In genomic region chr11:61388012-61388411, GRCm38 (mm10) we compare ENCODE assay signal across 10 mouse cellular contexts. TPM values are rescaled to one million over a fixed set of nuclear protein-coding genes. Genes with fewer than 3 reads are reported as not detected.
A peak's percentile ranks its signal among the peaks of the same experiment; 100 is the strongest.
DNase-seq lines count a peak whose midpoint lies in the region; ATAC-seq and TF ChIP-seq lines count a peak whose summit lies in the region.
"Had no signal": no experiment of that assay in that cellular context is flagged by ENCODE, and none has a peak within 500 bp of the region (broad histone marks: within the 10 kb centered on the region; RNA-seq: fewer than 3 reads in every experiment).

No protein-coding gene starts in this region.

- no peaks in the 10 kb centered on the region for H3K9me3 ChIP-seq in midbrain, embryonic 11.5 days (ENCODE audit: control insufficient read depth, low read length)
- H3K9me3 ChIP-seq in midbrain, embryonic 16.5 days (replicated peaks; ENCODE audit: control insufficient read depth, low read length, poor library complexity, severe bottlenecking), result no peaks in the 10 kb centered on the region

- WGBS in midbrain, embryonic 11.5 days, result 67% methylated on average over 6 of the region's 6 CpGs
- WGBS in midbrain, embryonic 16.5 days, result 66% methylated on average over 6 of the region's 6 CpGs

- no peak for ATAC-seq in midbrain, embryonic 11.5 days (ENCODE audit: low FRiP score)
- ATAC-seq in midbrain, embryonic 16.5 days, result no peak

- no peak overlapping the region for H3K9ac ChIP-seq in midbrain, embryonic 11.5 days (ENCODE audit: low read length)
- H3K9ac ChIP-seq in midbrain, embryonic 16.5 days (ENCODE audit: low read depth, low read length), result no peak overlapping the region

- no peak overlapping the region for H3K27ac ChIP-seq in gastrocnemius, adult 2 months
- H3K27ac ChIP-seq in midbrain, embryonic 11.5 days (ENCODE audit: low read depth, low read length), result no peak overlapping the region
- H3K27ac ChIP-seq in midbrain, embryonic 16.5 days (ENCODE audit: low read length), result no peak overlapping the region

- H3K4me1 ChIP-seq in midbrain, embryonic 11.5 days (ENCODE audit: control insufficient read depth, insufficient read depth, low read length), result no peaks in the 10 kb centered on the region
- no peaks in the 10 kb centered on the region for H3K4me1 ChIP-seq in midbrain, embryonic 16.5 days (ENCODE audit: control insufficient read depth, insufficient read depth, low read length)

- intact Hi-C loops in gastrocnemius, adult 2 months (cut with DNase I), result loop anchor here (2.0 kb wide), 1 partner anchor 195 kb away; no protein-coding TSS in a partner anchor

- TF ChIP-seq CTCF in gastrocnemius, adult 2 months (IDR thresholded peaks at IDR 0.05), result peak; percentile 58

- no peak overlapping the region for H3K4me3 ChIP-seq in gastrocnemius, adult 2 months
- no peak overlapping the region for H3K4me3 ChIP-seq in midbrain, embryonic 11.5 days (ENCODE audit: low read depth, low read length)
- H3K4me3 ChIP-seq in midbrain, embryonic 16.5 days (ENCODE audit: low read depth, low read length), result no peak overlapping the region

- peak; percentile 51 for DNase-seq in gastrocnemius, adult 2 months
- no peak for DNase-seq in gastrocnemius, adult 8-10 months (ENCODE audit: low spot score in 2 of 2)
- DNase-seq in midbrain, embryonic 11.5 days (ENCODE audit: low spot score, missing footprints), result peak; percentile 92
- DNase-seq in R1 (ENCODE audit: low read depth, low spot score), result peak; percentile 71
- DNase-seq in kidney, postnatal 36 days, result peak; percentile 49 to 83
- DNase-seq in thymus, postnatal 25 days, result peak; percentile 30
- DNase-seq in layer of hippocampus, adult 9-10 months (ENCODE audit: low spot score), result no peak

- no peak overlapping the region for H3K4me2 ChIP-seq in midbrain, embryonic 11.5 days
- no peak overlapping the region for H3K4me2 ChIP-seq in midbrain, embryonic 16.5 days (ENCODE audit: low read length)

- H3K27me3 ChIP-seq in midbrain, embryonic 11.5 days (ENCODE audit: control insufficient read depth, insufficient read depth, low read length), result no peaks in the 10 kb centered on the region
- no peaks in the 10 kb centered on the region for H3K27me3 ChIP-seq in midbrain, embryonic 16.5 days (ENCODE audit: control insufficient read depth, insufficient read depth, low read depth, low read length)

- H3K36me3 ChIP-seq in midbrain, embryonic 11.5 days (ENCODE audit: control insufficient read depth, insufficient read depth, low read length), result no peaks in the 10 kb centered on the region
- H3K36me3 ChIP-seq in midbrain, embryonic 16.5 days (ENCODE audit: control insufficient read depth, insufficient read depth, low read length), result no peaks in the 10 kb centered on the region

RNA-seq across cellular contexts. Expression of gene Slc47a1, which starts 9.9 kb away (rescaled TPM):
- total RNA-seq in gastrocnemius, adult 2 months (2021), result 10 to 100 TPM; 13.4 to 24.4 TPM
- total RNA-seq in gastrocnemius, adult 8-10 months (2022), result 10 to 100 TPM; 13.9 to 19.3 (median 16.7) TPM
- polyA plus RNA-seq in midbrain, embryonic 11.5 days (2014; fragmentation: Nextera tagmentation; extraction: Ambion mirVana), result 0.16 TPM in 1 of 2 replicates, not detected in the other
- polyA plus RNA-seq in midbrain, embryonic 16.5 days (2015; fragmentation: Nextera tagmentation; extraction: Ambion mirVana), result 0.21 and 0.46 TPM in 2 replicates
- total RNA-seq: neutrophil, adult 5-6 weeks had no signal

RNA-seq across cellular contexts. Expression of gene Slc47a2, which starts 45.4 kb away (rescaled TPM):
- total RNA-seq in gastrocnemius, adult 2 months (2021), result not detected
- not detected for total RNA-seq in gastrocnemius, adult 8-10 months (2022)
- not detected in 2 replicates for polyA plus RNA-seq in midbrain, embryonic 11.5 days (2014; fragmentation: Nextera tagmentation; extraction: Ambion mirVana)
- polyA plus RNA-seq in midbrain, embryonic 16.5 days (2015; fragmentation: Nextera tagmentation; extraction: Ambion mirVana), result 0.09 TPM in 1 of 2 replicates, not detected in the other
- total RNA-seq: neutrophil, adult 5-6 weeks had no signal
- polyA plus RNA-seq: large intestine, adult 2 months had no signal

Comparison
In these comparisons a context has a peak if more than half of its experiments do, and no peak if none do; other contexts are left out.
1. DNase-seq: peak in gastrocnemius, adult 2 months (single experiment), midbrain, embryonic 11.5 days (single experiment), R1 (single experiment), kidney, postnatal 36 days (2 of 2) and thymus, postnatal 25 days (single experiment); none in gastrocnemius, adult 8-10 months (0 of 2) and layer of hippocampus, adult 9-10 months (single experiment).